27 mouse cellular contexts compared by ENCODE assay signal in the genomic region with DNA sequence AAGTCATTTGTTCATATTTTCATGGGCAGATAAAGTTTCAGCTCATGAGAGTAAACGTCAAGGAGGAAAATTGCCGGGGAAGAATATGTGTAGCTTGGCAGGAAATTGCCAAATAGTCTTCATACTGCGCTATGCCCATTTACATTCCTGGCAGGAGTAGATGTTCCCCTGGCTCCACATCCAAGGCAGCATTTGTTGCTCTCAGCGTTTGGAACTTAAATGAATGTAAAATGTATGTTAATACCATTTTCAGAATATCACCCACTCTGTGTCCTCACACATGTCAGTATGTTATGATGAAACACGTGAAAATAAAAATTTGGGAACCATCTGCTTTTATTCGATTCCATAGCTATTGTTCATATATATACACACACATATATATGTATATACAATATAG. TPM values are rescaled to one million over a fixed set of nuclear protein-coding genes. Genes with fewer than 3 reads are reported as not detected.
DNase-seq lines count a peak whose midpoint lies in the region; ATAC-seq and TF ChIP-seq lines count a peak whose summit lies in the region.
"Had no signal": no experiment of that assay in that cellular context is flagged by ENCODE, and none has a peak within 500 bp of the region (broad histone marks: within the 10 kb centered on the region; RNA-seq: fewer than 3 reads in every experiment).

No protein-coding gene starts in this region.

- no peak overlapping the region for H3K4me2 ChIP-seq in forebrain, embryonic 14.5 days (ENCODE audit: low read length)
- no peak overlapping the region for H3K4me2 ChIP-seq in forebrain, embryonic 12.5 days
- no peak overlapping the region for H3K4me2 ChIP-seq in forebrain, embryonic 16.5 days (ENCODE audit: low read length)
- no peak overlapping the region for H3K4me2 ChIP-seq in neural tube, embryonic 15.5 days
- H3K4me2 ChIP-seq: embryonic facial prominence, embryonic 13.5 days; heart, embryonic 12.5 days; heart, embryonic 15.5 days; hindbrain, embryonic 13.5 days; intestine, embryonic 15.5 days had no signal

- no peaks in the 10 kb centered on the region for H3K27me3 ChIP-seq in forebrain, embryonic 14.5 days (replicated peaks; ENCODE audit: control insufficient read depth, insufficient read depth, low read length)
- no peaks in the 10 kb centered on the region for H3K27me3 ChIP-seq in forebrain, embryonic 12.5 days
- H3K27me3 ChIP-seq in forebrain, embryonic 16.5 days (replicated peaks; ENCODE audit: control insufficient read depth, insufficient read depth, low read length), result no peaks in the 10 kb centered on the region
- H3K27me3 ChIP-seq in neural tube, embryonic 15.5 days (replicated peaks), result no peaks in the 10 kb centered on the region
- H3K27me3 ChIP-seq: embryonic facial prominence, embryonic 13.5 days; heart, embryonic 12.5 days; heart, embryonic 15.5 days; hindbrain, embryonic 13.5 days; intestine, embryonic 15.5 days had no signal

- H3K9me3 ChIP-seq in forebrain, embryonic 14.5 days (replicated peaks; ENCODE audit: control insufficient read depth, low read length), result no peaks in the 10 kb centered on the region
- no peaks in the 10 kb centered on the region for H3K9me3 ChIP-seq in forebrain, embryonic 12.5 days
- H3K9me3 ChIP-seq in forebrain, embryonic 16.5 days (ENCODE audit: control insufficient read depth, low read length), result no peaks in the 10 kb centered on the region
- H3K9me3 ChIP-seq in neural tube, embryonic 15.5 days (replicated peaks), result no peaks in the 10 kb centered on the region
- H3K9me3 ChIP-seq: embryonic facial prominence, embryonic 13.5 days; heart, embryonic 15.5 days; hindbrain, embryonic 10.5 days; hindbrain, embryonic 13.5 days; intestine, embryonic 15.5 days had no signal

- H3K4me1 ChIP-seq in forebrain, embryonic 14.5 days (ENCODE audit: control insufficient read depth, insufficient read depth, low read length), result no peaks in the 10 kb centered on the region
- no peaks in the 10 kb centered on the region for H3K4me1 ChIP-seq in forebrain, embryonic 12.5 days
- H3K4me1 ChIP-seq in forebrain, embryonic 16.5 days (replicated peaks; ENCODE audit: control insufficient read depth, insufficient read depth, low read length), result no peaks in the 10 kb centered on the region
- H3K4me1 ChIP-seq in neural tube, embryonic 15.5 days, result no peaks in the 10 kb centered on the region
- H3K4me1 ChIP-seq: embryonic facial prominence, embryonic 13.5 days; heart, embryonic 12.5 days; heart, embryonic 15.5 days; hindbrain, embryonic 10.5 days; hindbrain, embryonic 13.5 days; intestine, embryonic 15.5 days had no signal

- no peak overlapping the region for H3K27ac ChIP-seq in forebrain, embryonic 14.5 days (ENCODE audit: low read depth, low read length)
- H3K27ac ChIP-seq in forebrain, embryonic 12.5 days, result no peak overlapping the region
- no peak overlapping the region for H3K27ac ChIP-seq in forebrain, embryonic 16.5 days (ENCODE audit: low read length)
- H3K27ac ChIP-seq in neural tube, embryonic 15.5 days (replicated peaks), result no peak overlapping the region
- H3K27ac ChIP-seq: embryonic facial prominence, embryonic 13.5 days; heart, embryonic 15.5 days; hindbrain, embryonic 10.5 days; hindbrain, embryonic 13.5 days; intestine, embryonic 15.5 days had no signal

- 81% methylated on average over 6 of the region's 6 CpGs for WGBS in forebrain, embryonic 14.5 days
- WGBS in forebrain, embryonic 12.5 days, result 89% methylated on average over 6 of the region's 6 CpGs
- 62% methylated on average over 6 of the region's 6 CpGs for WGBS in forebrain, embryonic 16.5 days
- 88% methylated on average over 6 of the region's 6 CpGs for WGBS in neural tube, embryonic 15.5 days

- no peak overlapping the region for H3K4me3 ChIP-seq in forebrain, embryonic 14.5 days (ENCODE audit: low read depth, low read length)
- no peak overlapping the region for H3K4me3 ChIP-seq in forebrain, embryonic 12.5 days (replicated peaks)
- no peak overlapping the region for H3K4me3 ChIP-seq in forebrain, embryonic 16.5 days (replicated peaks; ENCODE audit: low read length)
- H3K4me3 ChIP-seq in neural tube, embryonic 15.5 days (replicated peaks), result no peak overlapping the region
- H3K4me3 ChIP-seq: embryonic facial prominence, embryonic 13.5 days; heart, embryonic 12.5 days; heart, embryonic 15.5 days; hindbrain, embryonic 10.5 days; hindbrain, embryonic 13.5 days; intestine, embryonic 15.5 days had no signal

- ATAC-seq in forebrain, embryonic 14.5 days, result peak; percentile 63
- ATAC-seq in forebrain, embryonic 12.5 days (ENCODE audit: low FRiP score), result no peak
- ATAC-seq in forebrain, embryonic 16.5 days, result peak; percentile 86
- no peak for ATAC-seq in neural tube, embryonic 15.5 days (ENCODE audit: low FRiP score)
- ATAC-seq: CD4-positive, CD25-positive, alpha-beta regulatory T cell, adult 4 months; hindbrain, embryonic 16.5 days; intestine, embryonic 15.5 days had no signal

- TF ChIP-seq CTCF in brain, embryonic 14.5 days (IDR thresholded peaks at IDR 0.05; ENCODE audit: borderline replicate concordance, extremely low read depth, insufficient read depth, insufficient read length), result no peak

- no peak overlapping the region for H3K9ac ChIP-seq in forebrain, embryonic 14.5 days (ENCODE audit: low read length)
- no peak overlapping the region for H3K9ac ChIP-seq in forebrain, embryonic 12.5 days
- no peak overlapping the region for H3K9ac ChIP-seq in forebrain, embryonic 16.5 days (replicated peaks; ENCODE audit: low read depth, low read length)
- no peak overlapping the region for H3K9ac ChIP-seq in neural tube, embryonic 15.5 days (replicated peaks)
- H3K9ac ChIP-seq: embryonic facial prominence, embryonic 13.5 days; heart, embryonic 12.5 days; heart, embryonic 15.5 days; hindbrain, embryonic 13.5 days; intestine, embryonic 15.5 days had no signal

- DNase-seq in forebrain, embryonic 14.5 days (ENCODE audit: low spot score), result peak; percentile 68
- peak; percentile 74 for DNase-seq in brain, embryonic 14.5 days (ENCODE audit: low read depth)
- no peak for DNase-seq in ovary, postnatal 36 days (ENCODE audit: low spot score)
- DNase-seq: adrenal gland, adult 2 months; adrenal gland, postnatal 14 days; cerebellum, adult 11 months; cerebellum, adult 2 months; cerebellum, adult 9-11 months; cerebellum, postnatal 25 days; gastrocnemius, postnatal 25 days; heart, adult 18-20 months; heart, postnatal 10 days; heart, postnatal 36 days; kidney, adult 18-20 months had no signal

- no peak for TF ChIP-seq POLR2A in brain, embryonic 14.5 days (IDR thresholded peaks at IDR 0.05; ENCODE audit: borderline replicate concordance, extremely low read depth, insufficient read depth, insufficient read length, poor library complexity, severe bottlenecking)

- H3K36me3 ChIP-seq in forebrain, embryonic 14.5 days (ENCODE audit: control insufficient read depth, insufficient read depth, low read length), result no peaks in the 10 kb centered on the region
- H3K36me3 ChIP-seq in forebrain, embryonic 12.5 days (replicated peaks), result no peaks in the 10 kb centered on the region
- no peaks in the 10 kb centered on the region for H3K36me3 ChIP-seq in forebrain, embryonic 16.5 days (ENCODE audit: control insufficient read depth, insufficient read depth)
- no peaks in the 10 kb centered on the region for H3K36me3 ChIP-seq in neural tube, embryonic 15.5 days
- H3K36me3 ChIP-seq: embryonic facial prominence, embryonic 13.5 days; heart, embryonic 12.5 days; heart, embryonic 15.5 days; hindbrain, embryonic 10.5 days; hindbrain, embryonic 13.5 days; intestine, embryonic 15.5 days had no signal

RNA-seq across cellular contexts. Expression of gene Krtap19-4, which starts 2.0 kb away (rescaled TPM):
- not detected in 2 replicates for polyA plus RNA-seq in forebrain, embryonic 14.5 days (2014; fragmentation: Nextera tagmentation; extraction: Ambion mirVana)
- polyA plus RNA-seq in forebrain, embryonic 12.5 days (2016; fragmentation: Nextera tagmentation; extraction: Ambion mirVana), result not detected in 2 replicates
- not detected in 2 replicates for polyA plus RNA-seq in brain, embryonic 14.5 days (2012; rRNA removed)
- polyA plus RNA-seq in forebrain, embryonic 16.5 days (2015; fragmentation: Nextera tagmentation; extraction: Ambion mirVana), result not detected in 2 replicates
- polyA plus RNA-seq in neural tube, embryonic 15.5 days (2015; fragmentation: Nextera tagmentation; extraction: Ambion mirVana), result not detected in 2 replicates
- polyA plus RNA-seq: adrenal gland, adult 2 months; C2C12; CD4-positive, CD25-positive, alpha-beta regulatory T cell, adult 4 months; cerebellum, adult 2 months; embryonic facial prominence, embryonic 13.5 days; gonadal fat pad, adult 2 months; heart, embryonic 12.5 days; heart, embryonic 15.5 days; hindbrain, embryonic 10.5 days; hindbrain, embryonic 13.5 days; hindbrain, embryonic 16.5 days; intestine, embryonic 15.5 days had no signal

RNA-seq across cellular contexts. Expression of gene Krtap19-3, which starts 9.0 kb away (rescaled TPM):
- polyA plus RNA-seq in forebrain, embryonic 14.5 days (2014; fragmentation: Nextera tagmentation; extraction: Ambion mirVana), result not detected in 2 replicates
- polyA plus RNA-seq in forebrain, embryonic 12.5 days (2016; fragmentation: Nextera tagmentation; extraction: Ambion mirVana), result not detected in 2 replicates
- polyA plus RNA-seq in brain, embryonic 14.5 days (2012; rRNA removed), result not detected in 2 replicates
- polyA plus RNA-seq in forebrain, embryonic 16.5 days (2015; fragmentation: Nextera tagmentation; extraction: Ambion mirVana), result not detected in 2 replicates
- not detected in 2 replicates for polyA plus RNA-seq in neural tube, embryonic 15.5 days (2015; fragmentation: Nextera tagmentation; extraction: Ambion mirVana)
- polyA plus RNA-seq: adrenal gland, adult 2 months; C2C12; CD4-positive, CD25-positive, alpha-beta regulatory T cell, adult 4 months; cerebellum, adult 2 months; embryonic facial prominence, embryonic 13.5 days; gonadal fat pad, adult 2 months; heart, embryonic 12.5 days; heart, embryonic 15.5 days; hindbrain, embryonic 10.5 days; hindbrain, embryonic 13.5 days; hindbrain, embryonic 16.5 days; intestine, embryonic 15.5 days had no signal

RNA-seq across cellular contexts. Expression of gene Krtap19-5, which starts 9.4 kb away (rescaled TPM):
- not detected in 2 replicates for polyA plus RNA-seq in forebrain, embryonic 14.5 days (2014; fragmentation: Nextera tagmentation; extraction: Ambion mirVana)
- not detected in 2 replicates for polyA plus RNA-seq in forebrain, embryonic 12.5 days (2016; fragmentation: Nextera tagmentation; extraction: Ambion mirVana)
- not detected in 2 replicates for polyA plus RNA-seq in brain, embryonic 14.5 days (2012; rRNA removed)
- polyA plus RNA-seq in forebrain, embryonic 16.5 days (2015; fragmentation: Nextera tagmentation; extraction: Ambion mirVana), result not detected in 2 replicates
- not detected in 2 replicates for polyA plus RNA-seq in neural tube, embryonic 15.5 days (2015; fragmentation: Nextera tagmentation; extraction: Ambion mirVana)
- polyA plus RNA-seq: adrenal gland, adult 2 months; C2C12; CD4-positive, CD25-positive, alpha-beta regulatory T cell, adult 4 months; cerebellum, adult 2 months; embryonic facial prominence, embryonic 13.5 days; gonadal fat pad, adult 2 months; heart, embryonic 12.5 days; heart, embryonic 15.5 days; hindbrain, embryonic 10.5 days; hindbrain, embryonic 13.5 days; hindbrain, embryonic 16.5 days; intestine, embryonic 15.5 days had no signal

RNA-seq across cellular contexts. Expression of gene Krtap19-2, which starts 12.8 kb away (rescaled TPM):
- not detected in 2 replicates for polyA plus RNA-seq in forebrain, embryonic 14.5 days (2014; fragmentation: Nextera tagmentation; extraction: Ambion mirVana)
- not detected in 2 replicates for polyA plus RNA-seq in forebrain, embryonic 12.5 days (2016; fragmentation: Nextera tagmentation; extraction: Ambion mirVana)
- polyA plus RNA-seq in brain, embryonic 14.5 days (2012; rRNA removed), result not detected in 2 replicates
- not detected in 2 replicates for polyA plus RNA-seq in forebrain, embryonic 16.5 days (2015; fragmentation: Nextera tagmentation; extraction: Ambion mirVana)
- polyA plus RNA-seq in neural tube, embryonic 15.5 days (2015; fragmentation: Nextera tagmentation; extraction: Ambion mirVana), result not detected in 2 replicates
- polyA plus RNA-seq: adrenal gland, adult 2 months; C2C12; CD4-positive, CD25-positive, alpha-beta regulatory T cell, adult 4 months; cerebellum, adult 2 months; embryonic facial prominence, embryonic 13.5 days; gonadal fat pad, adult 2 months; heart, embryonic 12.5 days; heart, embryonic 15.5 days; hindbrain, embryonic 10.5 days; hindbrain, embryonic 13.5 days; hindbrain, embryonic 16.5 days; intestine, embryonic 15.5 days had no signal

RNA-seq across cellular contexts. Expression of gene Krtap19-1, which starts 17.7 kb away (rescaled TPM):
- polyA plus RNA-seq in forebrain, embryonic 14.5 days (2014; fragmentation: Nextera tagmentation; extraction: Ambion mirVana), result not detected in 2 replicates
- not detected in 2 replicates for polyA plus RNA-seq in forebrain, embryonic 12.5 days (2016; fragmentation: Nextera tagmentation; extraction: Ambion mirVana)
- polyA plus RNA-seq in brain, embryonic 14.5 days (2012; rRNA removed), result not detected in 2 replicates
- polyA plus RNA-seq in forebrain, embryonic 16.5 days (2015; fragmentation: Nextera tagmentation; extraction: Ambion mirVana), result not detected in 2 replicates
- not detected in 2 replicates for polyA plus RNA-seq in neural tube, embryonic 15.5 days (2015; fragmentation: Nextera tagmentation; extraction: Ambion mirVana)
- polyA plus RNA-seq: adrenal gland, adult 2 months; C2C12; CD4-positive, CD25-positive, alpha-beta regulatory T cell, adult 4 months; cerebellum, adult 2 months; embryonic facial prominence, embryonic 13.5 days; gonadal fat pad, adult 2 months; heart, embryonic 12.5 days; heart, embryonic 15.5 days; hindbrain, embryonic 10.5 days; hindbrain, embryonic 13.5 days; hindbrain, embryonic 16.5 days; intestine, embryonic 15.5 days had no signal

Comparison
In these comparisons a context has a peak if more than half of its experiments do, and no peak if none do; other contexts are left out.
1. ATAC-seq: peak in forebrain, embryonic 14.5 days (single experiment) and forebrain, embryonic 16.5 days (single experiment); none in forebrain, embryonic 12.5 days (single experiment) and neural tube, embryonic 15.5 days (single experiment).